In the genomic region with DNA sequence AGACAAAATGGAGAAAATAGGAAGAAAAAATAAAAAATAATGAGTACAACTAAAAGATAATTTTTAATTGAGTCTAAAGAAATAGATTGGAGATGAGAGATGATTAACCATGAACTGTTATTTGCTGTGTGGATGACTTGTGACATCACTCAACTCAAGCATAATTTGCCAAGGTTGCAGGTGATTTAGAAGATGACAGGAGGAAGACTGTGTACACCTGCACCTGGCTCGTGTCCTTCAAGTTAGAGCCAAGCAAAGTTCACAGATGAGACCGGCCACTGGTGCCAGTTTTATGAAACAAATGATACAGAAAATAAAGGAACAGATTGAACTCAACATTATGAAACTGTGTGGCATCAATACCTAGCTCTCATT, we compare ENCODE assay signal across 18 mouse cellular contexts. TPM values are rescaled to one million over a fixed set of nuclear protein-coding genes. Genes with fewer than 3 reads are reported as not detected.
DNase-seq lines count a peak whose midpoint lies in the region; ATAC-seq and TF ChIP-seq lines count a peak whose summit lies in the region.
"Had no signal": no experiment of that assay in that cellular context is flagged by ENCODE, and none has a peak within 500 bp of the region (broad histone marks: within the 10 kb centered on the region; RNA-seq: fewer than 3 reads in every experiment).

No protein-coding gene starts in this region.

- no peaks in the 10 kb centered on the region for H3K9me3 ChIP-seq in lung, embryonic 14.5 days (ENCODE audit: low read depth, low read length)
- H3K9me3 ChIP-seq in lung, postnatal 0 days (ENCODE audit: low read length): no peaks in the 10 kb centered on the region
- no peaks in the 10 kb centered on the region for H3K9me3 ChIP-seq in forebrain, embryonic 15.5 days
- no peaks in the 10 kb centered on the region for H3K9me3 ChIP-seq in hindbrain, embryonic 13.5 days
- no peaks in the 10 kb centered on the region for H3K9me3 ChIP-seq in midbrain, postnatal 0 days (ENCODE audit: low read length)

- no peak for TF ChIP-seq CTCF in lung, embryonic 14.5 days (IDR thresholded peaks at IDR 0.05; ENCODE audit: low read depth)
- no peak for TF ChIP-seq CTCF in lung, postnatal 0 days (IDR thresholded peaks at IDR 0.05)
- no peak for TF ChIP-seq CTCF in midbrain, postnatal 0 days (IDR thresholded peaks at IDR 0.05)

- H3K4me1 ChIP-seq in lung, embryonic 14.5 days (ENCODE audit: insufficient read depth): no peaks in the 10 kb centered on the region
- H3K4me1 ChIP-seq in lung, postnatal 0 days (ENCODE audit: insufficient read depth, low read depth, low read length): no peaks in the 10 kb centered on the region
- no peaks in the 10 kb centered on the region for H3K4me1 ChIP-seq in forebrain, embryonic 15.5 days
- no peaks in the 10 kb centered on the region for H3K4me1 ChIP-seq in hindbrain, embryonic 13.5 days (replicated peaks)
- no peaks in the 10 kb centered on the region for H3K4me1 ChIP-seq in midbrain, postnatal 0 days (ENCODE audit: insufficient read depth, low read length)

- no peaks in the 10 kb centered on the region for H3K36me3 ChIP-seq in lung, embryonic 14.5 days (ENCODE audit: insufficient read depth)
- no peaks in the 10 kb centered on the region for H3K36me3 ChIP-seq in lung, postnatal 0 days (ENCODE audit: insufficient read depth, low read length)
- no peaks in the 10 kb centered on the region for H3K36me3 ChIP-seq in forebrain, embryonic 15.5 days
- H3K36me3 ChIP-seq in hindbrain, embryonic 13.5 days: no peaks in the 10 kb centered on the region
- no peaks in the 10 kb centered on the region for H3K36me3 ChIP-seq in midbrain, postnatal 0 days (ENCODE audit: insufficient read depth, low read length)

- H3K4me3 ChIP-seq in lung, embryonic 14.5 days (ENCODE audit: low read depth, low read length): no peak overlapping the region
- no peak overlapping the region for H3K4me3 ChIP-seq in lung, postnatal 0 days (ENCODE audit: low read depth, low read length)
- H3K4me3 ChIP-seq in forebrain, embryonic 15.5 days: no peak overlapping the region
- H3K4me3 ChIP-seq in hindbrain, embryonic 13.5 days: no peak overlapping the region
- no peak overlapping the region for H3K4me3 ChIP-seq in midbrain, postnatal 0 days (ENCODE audit: low read depth, low read length)
- H3K4me3 ChIP-seq: erythroblast, embryonic 14.5 days had no signal

- no peak overlapping the region for H3K4me2 ChIP-seq in lung, embryonic 14.5 days
- no peak overlapping the region for H3K4me2 ChIP-seq in lung, postnatal 0 days (replicated peaks; ENCODE audit: low read depth, low read length)
- no peak overlapping the region for H3K4me2 ChIP-seq in forebrain, embryonic 15.5 days (replicated peaks)
- H3K4me2 ChIP-seq in hindbrain, embryonic 13.5 days: no peak overlapping the region
- H3K4me2 ChIP-seq in midbrain, postnatal 0 days (ENCODE audit: low read depth, low read length, poor library complexity, severe bottlenecking): no peak overlapping the region

- H3K27ac ChIP-seq in lung, embryonic 14.5 days (ENCODE audit: low read depth): no peak overlapping the region
- no peak overlapping the region for H3K27ac ChIP-seq in lung, postnatal 0 days (ENCODE audit: low read length)
- no peak overlapping the region for H3K27ac ChIP-seq in forebrain, embryonic 15.5 days (replicated peaks)
- H3K27ac ChIP-seq in hindbrain, embryonic 13.5 days: no peak overlapping the region
- no peak overlapping the region for H3K27ac ChIP-seq in midbrain, postnatal 0 days (ENCODE audit: low read depth, low read length)

- TF ChIP-seq EP300 in lung, postnatal 0 days (IDR thresholded peaks at IDR 0.05): no peak

- no peak for DNase-seq in lung, embryonic 14.5 days
- no peak for DNase-seq in lung, postnatal 0 days (ENCODE audit: low spot score)
- no peak for DNase-seq in midbrain, postnatal 0 days (ENCODE audit: low spot score)
- DNase-seq in gastrocnemius, adult 18-20 months (ENCODE audit: low spot score): no peak
- DNase-seq in frontal cortex, postnatal 14 days (ENCODE audit: low spot score in 2 of 2): no peak
- DNase-seq: embryo, embryonic 11 days had no signal

- ATAC-seq in lung, embryonic 14.5 days (ENCODE audit: insufficient read depth): peak; percentile 69
- ATAC-seq in lung, postnatal 0 days: no peak
- ATAC-seq in forebrain, embryonic 15.5 days (replicated peaks): peak; percentile 58; the same call in 1 of the 2 replicates
- ATAC-seq in hindbrain, embryonic 13.5 days (ENCODE audit: low FRiP score): peak; percentile 91
- ATAC-seq in midbrain, postnatal 0 days (ENCODE audit: low FRiP score): peak; percentile 44; the same call in 1 of the 2 replicates

- no peaks in the 10 kb centered on the region for H3K27me3 ChIP-seq in lung, embryonic 14.5 days (ENCODE audit: insufficient read depth, low read length)
- H3K27me3 ChIP-seq in lung, postnatal 0 days (replicated peaks; ENCODE audit: insufficient read depth, low read length): no peaks in the 10 kb centered on the region
- no peaks in the 10 kb centered on the region for H3K27me3 ChIP-seq in forebrain, embryonic 15.5 days
- H3K27me3 ChIP-seq in hindbrain, embryonic 13.5 days: no peaks in the 10 kb centered on the region
- H3K27me3 ChIP-seq in midbrain, postnatal 0 days (ENCODE audit: insufficient read depth, low read length): no peaks in the 10 kb centered on the region

- WGBS in lung, embryonic 14.5 days: 57% methylated on average over 2 of the region's 2 CpGs
- 54% methylated on average over 2 of the region's 2 CpGs for WGBS in lung, postnatal 0 days
- 67% methylated on average over 2 of the region's 2 CpGs for WGBS in forebrain, embryonic 15.5 days
- WGBS in hindbrain, embryonic 13.5 days: 69% methylated on average over 2 of the region's 2 CpGs
- 64% methylated on average over 2 of the region's 2 CpGs for WGBS in midbrain, postnatal 0 days

- H3K9ac ChIP-seq in lung, embryonic 14.5 days: no peak overlapping the region
- no peak overlapping the region for H3K9ac ChIP-seq in lung, postnatal 0 days (replicated peaks; ENCODE audit: low read depth)
- H3K9ac ChIP-seq in forebrain, embryonic 15.5 days (replicated peaks): no peak overlapping the region
- H3K9ac ChIP-seq in hindbrain, embryonic 13.5 days: no peak overlapping the region
- H3K9ac ChIP-seq in midbrain, postnatal 0 days (replicated peaks; ENCODE audit: low read length, poor library complexity, severe bottlenecking): no peak overlapping the region

RNA-seq across cellular contexts. Expression of a gene that starts 10.0 kb away (rescaled TPM):
- polyA plus RNA-seq in lung, embryonic 14.5 days (2014; fragmentation: Nextera tagmentation; extraction: Ambion mirVana): not detected in 2 replicates
- polyA plus RNA-seq in lung, postnatal 0 days (2015; fragmentation: Nextera tagmentation; extraction: Ambion mirVana): not detected in 2 replicates
- not detected in 2 replicates for polyA plus RNA-seq in forebrain, embryonic 15.5 days (2015; fragmentation: Nextera tagmentation; extraction: Ambion mirVana)
- polyA plus RNA-seq in hindbrain, embryonic 13.5 days (2015; fragmentation: Nextera tagmentation; extraction: Ambion mirVana): not detected in 2 replicates
- total RNA-seq in midbrain, postnatal 0 days (2014; rRNA removed): not detected in 2 replicates
- not detected in 2 replicates for polyA plus RNA-seq in midbrain, postnatal 0 days (2015; fragmentation: Nextera tagmentation; extraction: Ambion mirVana)
- total RNA-seq in gastrocnemius, adult 18-20 months (2021): not detected
- total RNA-seq: gastrocnemius, postnatal 25 days; layer of hippocampus, adult 8-10 months; left cerebral cortex, postnatal 36 days had no signal
- polyA plus RNA-seq: brain, embryonic 14.5 days; cerebellum, adult 2 months; erythroblast, embryonic 14.5 days; heart, embryonic 14.5 days; inflammation-experienced regulatory T-cells, adult 6 months; Patski; small intestine, adult 2 months had no signal
